ENCODE assay signal across 16 mouse cellular contexts in the genomic region with DNA sequence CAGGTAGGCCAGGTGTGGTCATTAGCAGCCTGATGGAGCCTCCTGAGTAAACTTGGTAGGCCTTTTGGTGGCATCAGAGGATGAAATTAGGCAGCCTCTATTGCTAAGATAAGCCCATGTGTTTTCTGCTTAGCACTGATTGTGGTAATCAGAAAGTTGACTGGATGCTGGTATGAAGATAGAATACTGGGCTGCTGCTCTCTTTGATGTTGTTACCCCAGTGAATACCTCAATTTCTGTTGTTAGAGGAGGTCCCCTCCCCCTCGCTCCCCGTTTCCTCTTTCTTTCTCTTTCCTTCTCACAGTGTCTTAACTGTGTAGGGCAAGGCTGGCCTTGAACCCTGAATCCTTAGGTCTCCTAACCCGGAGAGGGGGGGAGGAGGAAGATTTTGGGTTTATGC. TPM values are rescaled to one million over a fixed set of nuclear protein-coding genes. Genes with fewer than 3 reads are reported as not detected.
A peak's percentile ranks its signal among the peaks of the same experiment; 100 is the strongest.
DNase-seq lines count a peak whose midpoint lies in the region; ATAC-seq and TF ChIP-seq lines count a peak whose summit lies in the region.
"Had no signal": no experiment of that assay in that cellular context is flagged by ENCODE, and none has a peak within 500 bp of the region (broad histone marks: within the 10 kb centered on the region; RNA-seq: fewer than 3 reads in every experiment).

No protein-coding gene starts in this region.

- peak; percentile 88 to 91 for TF ChIP-seq EP300 in MEL (IDR thresholded peaks at IDR 0.05; ENCODE audit: low read depth in 1 of 2, low read length in 2 of 2)

- H3K27me3 ChIP-seq in liver, embryonic 11.5 days (replicated peaks; ENCODE audit: control insufficient read depth, insufficient read depth, low read length), result no peaks in the 10 kb centered on the region
- no peaks in the 10 kb centered on the region for H3K27me3 ChIP-seq in MEL (ENCODE audit: control insufficient read depth in 1 of 2, insufficient read depth in 2 of 2, low read length in 2 of 2)
- H3K27me3 ChIP-seq: CH12.LX, Patski had no signal

- peaks cover 20% of the 10 kb centered on the region for H3K36me3 ChIP-seq in liver, embryonic 11.5 days (ENCODE audit: control insufficient read depth, insufficient read depth, low read length)
- H3K36me3 ChIP-seq in MEL (ENCODE audit: control insufficient read depth in 1 of 2, insufficient read depth in 2 of 2, low read length in 2 of 2), result peaks cover 53 to 77% of the 10 kb centered on the region in 2 experiments

- no peak overlapping the region for H3K4me3 ChIP-seq in liver, embryonic 11.5 days (ENCODE audit: low read depth, low read length)
- no peak overlapping the region for H3K4me3 ChIP-seq in MEL (ENCODE audit: control insufficient read depth in 1 of 2, insufficient read depth in 1 of 2, low read depth in 2 of 2, low read length in 2 of 2)
- H3K4me3 ChIP-seq: midbrain, embryonic 10.5 days had no signal

- peak; percentile 61 for ATAC-seq in liver, embryonic 11.5 days (replicated peaks; ENCODE audit: low FRiP score)
- ATAC-seq in granulocyte monocyte progenitor cell, adult 5-6 weeks (replicated peaks; ENCODE audit: poor library complexity, severe bottlenecking), result peak; percentile 48
- ATAC-seq in megakaryocyte-erythroid progenitor cell, adult 5-6 weeks (replicated peaks; ENCODE audit: low FRiP score, low TSS enrichment, poor library complexity, severe bottlenecking), result peak; percentile 70
- ATAC-seq: intestine, embryonic 16.5 days; Patski had no signal

- peaks cover 95% of the 10 kb centered on the region for H3K79me2 ChIP-seq in MEL (ENCODE audit: control insufficient read depth, insufficient read depth, low read length, poor library complexity)

- H3K27ac ChIP-seq in liver, embryonic 11.5 days (ENCODE audit: low read depth, low read length), result no peak overlapping the region
- no peak overlapping the region for H3K27ac ChIP-seq in MEL (ENCODE audit: control insufficient read depth, low read depth, low read length)
- H3K27ac ChIP-seq: midbrain, embryonic 10.5 days had no signal

- 64% methylated on average over 3 of the region's 3 CpGs for WGBS in liver, embryonic 11.5 days

- no peak for DNase-seq in liver, embryonic 11.5 days (ENCODE audit: low spot score)
- no peak for DNase-seq in liver
- peak; percentile 79 for DNase-seq in MEL (ENCODE audit: low read depth, low spot score)
- DNase-seq in retina, embryonic 14.5 days (ENCODE audit: low spot score), result no peak
- no peak for DNase-seq in cerebellum, adult 18-20 months
- no peak for DNase-seq in frontal cortex, postnatal 10 days (ENCODE audit: low spot score in 2 of 2)
- DNase-seq: cerebellum, adult 9-10 months; heart, postnatal 36 days; kidney, postnatal 10 days; layer of hippocampus, adult 9-11 months had no signal

- peak in 1 of 2 experiments; percentile 8; a peak in 1 of 4 replicates for TF ChIP-seq POLR2A in MEL (IDR thresholded peaks at IDR 0.05; ENCODE audit: control insufficient read depth in 1 of 2, insufficient read depth in 1 of 2, low read depth in 1 of 2, low read length in 2 of 2, poor library complexity in 1 of 2)

- TF ChIP-seq RAD21 in MEL (IDR thresholded peaks at IDR 0.05; ENCODE audit: low read depth, low read length), result no peak

- TF ChIP-seq CTCF in MEL (IDR thresholded peaks at IDR 0.05 in 2 of 3, conservative IDR thresholded peaks at IDR 0.05 in 1 of 3; ENCODE audit: control insufficient read depth in 1 of 3, insufficient read depth in 1 of 3, low read depth in 2 of 3, low read length in 3 of 3, poor library complexity in 1 of 3, severe bottlenecking in 1 of 3), result no peak

- peaks cover 32% of the 10 kb centered on the region for H3K4me1 ChIP-seq in liver, embryonic 11.5 days (replicated peaks; ENCODE audit: control insufficient read depth, insufficient read depth, low read length)
- peaks cover 20 to 23% of the 10 kb centered on the region in 2 experiments for H3K4me1 ChIP-seq in MEL (ENCODE audit: control insufficient read depth in 1 of 2, insufficient read depth in 2 of 2, low read length in 2 of 2)

- H3K9ac ChIP-seq in liver, embryonic 11.5 days (ENCODE audit: low read depth, low read length), result no peak overlapping the region
- H3K9ac ChIP-seq in MEL (ENCODE audit: control insufficient read depth, low read depth, low read length, poor library complexity, severe bottlenecking), result no peak overlapping the region

- no peak overlapping the region for H3K4me2 ChIP-seq in liver, embryonic 11.5 days

- H3K9me3 ChIP-seq in liver, embryonic 11.5 days (ENCODE audit: control insufficient read depth, low read length), result no peaks in the 10 kb centered on the region
- H3K9me3 ChIP-seq in MEL (replicated peaks; ENCODE audit: insufficient read depth, low read length), result no peaks in the 10 kb centered on the region
- H3K9me3 ChIP-seq: midbrain, embryonic 10.5 days had no signal

TF ChIP-seq in MEL, 35 proteins besides CTCF, POLR2A, EP300 and RAD21 (continues in another document):
- peak; percentile 97 for TF ChIP-seq RCOR1 (IDR thresholded peaks at IDR 0.05; ENCODE audit: low read depth, low read length)
- TF ChIP-seq ELF1 (IDR thresholded peaks at IDR 0.05; ENCODE audit: low read depth, low read length), result no peak
- TF ChIP-seq GATA1 (IDR thresholded peaks at IDR 0.05; ENCODE audit: low read depth, low read length), result peak; percentile 93
- TF ChIP-seq KAT2A (conservative IDR thresholded peaks at IDR 0.05; ENCODE audit: low read depth, low read length), result no peak
- TF ChIP-seq BHLHE40 (IDR thresholded peaks at IDR 0.05; ENCODE audit: borderline replicate concordance, low read depth, low read length), result peak; percentile 46; the same call in 1 of the 2 replicates
- TF ChIP-seq USF1 (IDR thresholded peaks at IDR 0.05; ENCODE audit: low read depth, low read length), result no peak
- TF ChIP-seq CHD2 (IDR thresholded peaks at IDR 0.05; ENCODE audit: low read length), result no peak; the same call in 1 of the 2 replicates
- TF ChIP-seq USF2 (IDR thresholded peaks at IDR 0.05; ENCODE audit: borderline replicate concordance in 1 of 2, insufficient read depth in 1 of 2, low read depth in 1 of 2, low read length in 2 of 2), result no peak
- TF ChIP-seq NELFE (IDR thresholded peaks at IDR 0.05; ENCODE audit: low read depth, low read length), result no peak
- no peak for TF ChIP-seq MEF2A (IDR thresholded peaks at IDR 0.05; ENCODE audit: extremely low read depth, insufficient replicate concordance, low read depth, low read length, poor library complexity, severe bottlenecking)
- TF ChIP-seq MYC (IDR thresholded peaks at IDR 0.05; ENCODE audit: low read depth, low read length), result no peak
- no peak for TF ChIP-seq JUND (IDR thresholded peaks at IDR 0.05; ENCODE audit: low read depth, low read length)
- no peak for TF ChIP-seq MAFK (IDR thresholded peaks at IDR 0.05; ENCODE audit: borderline replicate concordance, low read depth, low read length)
- no peak for TF ChIP-seq MXI1 (IDR thresholded peaks at IDR 0.05; ENCODE audit: low read depth, low read length)
- TF ChIP-seq MYB (IDR thresholded peaks at IDR 0.05; ENCODE audit: low read depth, low read length), result no peak
- no peak for TF ChIP-seq NRF1 (IDR thresholded peaks at IDR 0.05; ENCODE audit: insufficient read depth, low read depth, low read length, poor library complexity, severe bottlenecking)

RNA-seq across cellular contexts. Expression of a gene that starts 11.5 kb away (rescaled TPM):
- 141 and 149 TPM in 2 replicates for polyA plus RNA-seq in liver, embryonic 11.5 days (2014; fragmentation: Nextera tagmentation; extraction: Ambion mirVana)
- total RNA-seq in MEL (2012; rRNA removed), result 210 and 235 TPM in 2 replicates
- 100 to 1,000 TPM in 1 of 2 experiments, 10 to 100 TPM in 1; 67.4 to 519 TPM for polyA plus RNA-seq in MEL (2012; ENCODE audit: insufficient read depth in 1 of 2, insufficient read length in 2 of 2, low read depth in 1 of 2, low replicate concordance in 2 of 2, missing spikeins in 1 of 2)
- total RNA-seq in granulocyte monocyte progenitor cell, adult 5-6 weeks (2014; fragmentation: Nextera tagmentation), result 82.0 and 84.2 TPM in 2 replicates
- total RNA-seq in granulocyte monocyte progenitor cell, adult 5-6 weeks (2017), result 73.4 and 104 TPM in 2 replicates
- total RNA-seq in megakaryocyte-erythroid progenitor cell, adult 5-6 weeks (2014; fragmentation: Nextera tagmentation), result 76.3 and 86.0 TPM in 2 replicates
- 67.3 and 88.4 TPM in 2 replicates for total RNA-seq in megakaryocyte-erythroid progenitor cell, adult 5-6 weeks (2017)

RNA-seq across cellular contexts. Expression of a gene that starts 32.4 kb away (rescaled TPM):
- 59.2 and 60.2 TPM in 2 replicates for polyA plus RNA-seq in liver, embryonic 11.5 days (2014; fragmentation: Nextera tagmentation; extraction: Ambion mirVana)
- total RNA-seq in MEL (2012; rRNA removed), result 173 and 199 TPM in 2 replicates
- polyA plus RNA-seq in MEL (2012; ENCODE audit: insufficient read depth in 1 of 2, insufficient read length in 2 of 2, low read depth in 1 of 2, low replicate concordance in 2 of 2, missing spikeins in 1 of 2), result 100 to 1,000 TPM in 1 of 2 experiments, not detected in 1; 244 TPM
- total RNA-seq in granulocyte monocyte progenitor cell, adult 5-6 weeks (2014; fragmentation: Nextera tagmentation), result 40.4 and 45.7 TPM in 2 replicates
- 21.2 and 34.9 TPM in 2 replicates for total RNA-seq in granulocyte monocyte progenitor cell, adult 5-6 weeks (2017)
- 56.6 and 56.8 TPM in 2 replicates for total RNA-seq in megakaryocyte-erythroid progenitor cell, adult 5-6 weeks (2014; fragmentation: Nextera tagmentation)
- total RNA-seq in megakaryocyte-erythroid progenitor cell, adult 5-6 weeks (2017), result 23.5 and 36.1 TPM in 2 replicates

RNA-seq across cellular contexts. Expression of a gene that starts 45.5 kb away (rescaled TPM):
- 72.7 and 79.5 TPM in 2 replicates for polyA plus RNA-seq in liver, embryonic 11.5 days (2014; fragmentation: Nextera tagmentation; extraction: Ambion mirVana)
- 110 and 117 TPM in 2 replicates for total RNA-seq in MEL (2012; rRNA removed)
- 100 to 1,000 TPM; 237 to 832 TPM for polyA plus RNA-seq in MEL (2012; ENCODE audit: insufficient read depth in 1 of 2, insufficient read length in 2 of 2, low read depth in 1 of 2, low replicate concordance in 2 of 2, missing spikeins in 1 of 2)
- 76.9 and 91.2 TPM in 2 replicates for total RNA-seq in granulocyte monocyte progenitor cell, adult 5-6 weeks (2014; fragmentation: Nextera tagmentation)
- 87.7 and 113 TPM in 2 replicates for total RNA-seq in granulocyte monocyte progenitor cell, adult 5-6 weeks (2017)
- total RNA-seq in megakaryocyte-erythroid progenitor cell, adult 5-6 weeks (2014; fragmentation: Nextera tagmentation), result 62.6 and 81.4 TPM in 2 replicates
- 58.7 and 63.8 TPM in 2 replicates for total RNA-seq in megakaryocyte-erythroid progenitor cell, adult 5-6 weeks (2017)

RNA-seq across cellular contexts. Expression of a gene that starts 58.7 kb away (rescaled TPM):
- 57.2 and 61.2 TPM in 2 replicates for polyA plus RNA-seq in liver, embryonic 11.5 days (2014; fragmentation: Nextera tagmentation; extraction: Ambion mirVana)
- total RNA-seq in MEL (2012; rRNA removed), result 27.3 and 30.7 TPM in 2 replicates
- 100 to 1,000 TPM in 1 of 2 experiments, not detected in 1; 121 TPM for polyA plus RNA-seq in MEL (2012; ENCODE audit: insufficient read depth in 1 of 2, insufficient read length in 2 of 2, low read depth in 1 of 2, low replicate concordance in 2 of 2, missing spikeins in 1 of 2)
- total RNA-seq in granulocyte monocyte progenitor cell, adult 5-6 weeks (2014; fragmentation: Nextera tagmentation), result 117 and 134 TPM in 2 replicates
- total RNA-seq in granulocyte monocyte progenitor cell, adult 5-6 weeks (2017), result 83.5 and 89.1 TPM in 2 replicates
- total RNA-seq in megakaryocyte-erythroid progenitor cell, adult 5-6 weeks (2014; fragmentation: Nextera tagmentation), result 25.8 and 30.7 TPM in 2 replicates
- 22.6 and 23.7 TPM in 2 replicates for total RNA-seq in megakaryocyte-erythroid progenitor cell, adult 5-6 weeks (2017)
